In the genomic region with DNA sequence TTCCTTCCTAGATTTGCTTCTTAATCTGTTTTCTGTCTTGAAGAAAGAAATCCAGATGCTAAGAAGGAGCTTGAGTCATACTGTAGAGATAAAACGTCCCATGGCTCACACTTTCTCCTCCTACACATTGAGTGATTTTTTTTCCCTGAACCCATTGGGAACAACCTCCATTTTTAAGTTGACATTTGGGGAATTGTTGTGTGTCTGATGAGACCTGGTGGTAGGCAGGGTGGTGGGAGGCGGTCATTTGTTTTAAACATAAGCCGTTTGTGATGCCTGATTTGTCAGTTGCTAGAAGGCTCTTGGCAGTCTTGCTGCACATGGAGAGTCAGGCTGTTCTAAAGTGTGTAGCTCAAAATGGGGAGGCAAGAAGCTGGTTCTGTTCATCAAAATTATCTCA, we compare ENCODE assay signal across 16 mouse cellular contexts.
DNase-seq lines count a peak whose midpoint lies in the region.
"Had no signal": no experiment of that assay in that cellular context is flagged by ENCODE, and none has a peak within 500 bp of the region (broad histone marks: within the 10 kb centered on the region; RNA-seq: fewer than 3 reads in every experiment).

No protein-coding gene starts in this region.

- DNase-seq in left cerebral cortex, adult 11 months (ENCODE audit: low spot score): peak; percentile 49
- DNase-seq in left cerebral cortex, postnatal 10 days (ENCODE audit: extremely low spot score in 1 of 2, low spot score in 2 of 2): no peak
- DNase-seq in layer of hippocampus, adult 8-10 months (ENCODE audit: low spot score in 2 of 2): peak; percentile 44 to 56
- peak; percentile 24 to 38 for DNase-seq in left cerebral cortex, postnatal 14 days (ENCODE audit: low spot score in 2 of 2)
- peak; percentile 82 for DNase-seq in telencephalon, adult 2 months (ENCODE audit: low read depth, low spot score)
- no peak for DNase-seq in spleen, postnatal 4 days (ENCODE audit: low spot score in 2 of 2)
- no peak for DNase-seq in embryo, embryonic 11 days
- DNase-seq: adrenal gland, postnatal 36 days; cerebellum, adult 9-11 months; gastrocnemius, adult 2 months; heart, adult 11 months; kidney, adult 18-20 months; kidney, postnatal 36 days; midbrain, embryonic 14.5 days; retina, postnatal 1 day; thymus, adult 18-20 months had no signal

- intact Hi-C loops in left cerebral cortex, postnatal 10 days (cut with DNase I): no loop called here
- intact Hi-C loops in left cerebral cortex, postnatal 14 days (cut with DNase I): no loop called here

Comparison
In these comparisons a context has a peak if more than half of its experiments do, and no peak if none do; other contexts are left out.
1. DNase-seq: peak in left cerebral cortex, adult 11 months (single experiment), layer of hippocampus, adult 8-10 months (2 of 2), left cerebral cortex, postnatal 14 days (2 of 2) and telencephalon, adult 2 months (single experiment); none in left cerebral cortex, postnatal 10 days (0 of 2), spleen, postnatal 4 days (0 of 2) and embryo, embryonic 11 days (single experiment).